Mouse (Mus musculus) liver, embryonic 16.5 days (tissue): ENCODE data around the gene Tmco5. TPM values are rescaled to one million over a fixed set of nuclear protein-coding genes. Genes with fewer than 3 reads are reported as not detected.

Source experiments
- ATAC-seq: fragments of 200-750 bp; cut with Nextera tagmentation; 2 replicates; pipeline ENCODE4 v1.8.0; 2017; ENCODE audit warnings: low read depth, mild to moderate bottlenecking, moderate number of reproducible peaks, moderate library complexity
- H3K27ac ChIP-seq: fragments of 300-500 bp; sonication (generic); 2 replicates; pipeline ENCODE4 v1.5.1; 2014; ENCODE audit warnings: mild to moderate bottlenecking, low read length
- H3K27me3 ChIP-seq: fragments of 300-500 bp; sonication (generic); 2 replicates; pipeline ENCODE4 v1.6.1; 2014; ENCODE audit warnings: low read depth, low read length, mixed read lengths; ENCODE audit not compliant: control insufficient read depth, insufficient read depth
- H3K36me3 ChIP-seq: fragments of 300-500 bp; sonication (generic); 2 replicates; pipeline ENCODE4 v1.6.1; 2014; ENCODE audit warnings: mild to moderate bottlenecking; ENCODE audit not compliant: control insufficient read depth, insufficient read depth
- H3K4me1 ChIP-seq: fragments of 300-500 bp; sonication (generic); 2 replicates; pipeline ENCODE4 v1.6.1; 2014; ENCODE audit warnings: low read depth, low read length, mixed read lengths; ENCODE audit not compliant: control insufficient read depth
- H3K4me2 ChIP-seq: fragments of 300-500 bp; sonication (generic); 2 replicates; pipeline ENCODE4 v1.6.1; 2014; ENCODE audit warnings: low read depth, low read length, mixed read lengths
- H3K4me3 ChIP-seq: fragments of 300-500 bp; sonication (generic); 2 replicates; pipeline ENCODE4 v1.5.1; 2014; ENCODE audit warnings: low read depth, mild to moderate bottlenecking, low read length
- H3K9ac ChIP-seq: fragments of 300-500 bp; sonication (generic); 2 replicates; pipeline ENCODE4 v1.6.1; 2014; ENCODE audit warnings: low read depth, low read length
- H3K9me3 ChIP-seq: fragments of 300-500 bp; sonication (generic); replicated peaks from 2 replicates; pipeline ENCODE4 v1.6.1; 2016; ENCODE audit warnings: low read length; ENCODE audit not compliant: control insufficient read depth
- WGBS: fragments of 180-500 bp; shearing (Covaris S2); extraction: QIAGEN DNeasy Blood & Tissue Kit; methylation state at CpG from one replicate; pipeline ENCODE4 v1.1.7; 2014; ENCODE audit not compliant: insufficient replicate concordance; 5-methylcytosine and 5-hydroxymethylcytosine counted together
- polyA plus RNA-seq: library from polyadenylated mRNA; unstranded; fragments of >200 nt; fragmentation: Nextera tagmentation; extraction: Ambion mirVana; gene quantifications from 2 replicates; pipeline ENCODE4 v1.2.1, GENCODE M21; 2015

The Tmco5 gene
- polyA plus RNA-seq, 1 experiment from 2014 or later: not detected

GRCm38 (mm10) chr2:116936371-116936770 lies 57.9 kb downstream of the Tmco5 start:
- no peak overlapping the region for H3K27ac ChIP-seq
- no peak for ATAC-seq
- WGBS: 41% methylated on average over 2 of the region's 2 CpGs
- no peak overlapping the region for H3K4me3 ChIP-seq
- H3K36me3 ChIP-seq: no peaks in the 10 kb centered on the region
- no peak overlapping the region for H3K4me2 ChIP-seq
- H3K9me3 ChIP-seq: no peaks in the 10 kb centered on the region
- no peaks in the 10 kb centered on the region for H3K4me1 ChIP-seq
- H3K9ac ChIP-seq: no peak overlapping the region
- no peaks in the 10 kb centered on the region for H3K27me3 ChIP-seq

DNA sequence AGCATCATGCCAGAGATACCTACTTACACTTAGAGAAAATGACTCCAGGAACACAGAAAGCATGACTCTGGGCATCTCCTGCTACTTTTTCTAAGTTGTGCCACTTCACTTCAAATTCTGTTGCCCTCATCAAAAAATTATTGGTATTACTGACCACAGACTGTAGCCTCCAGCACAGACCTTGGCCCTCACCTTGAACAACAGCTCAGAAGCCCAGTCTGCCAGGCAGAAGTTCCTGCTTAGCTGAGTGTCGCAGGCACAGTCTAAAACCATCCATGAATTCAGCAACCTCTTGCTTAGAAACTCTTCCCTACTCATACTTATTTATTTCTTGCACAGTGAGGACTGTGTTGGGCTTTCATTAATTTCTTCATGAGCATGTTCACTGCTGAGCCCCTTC lies 58.7 kb downstream of the Tmco5 start:
- no peaks in the 10 kb centered on the region for H3K27me3 ChIP-seq
- H3K36me3 ChIP-seq: no peaks in the 10 kb centered on the region
- H3K4me2 ChIP-seq: no peak overlapping the region
- H3K4me3 ChIP-seq: no peak overlapping the region
- no peak overlapping the region for H3K27ac ChIP-seq
- 49% methylated on average over 1 of the region's 1 CpGs for WGBS
- no peak for ATAC-seq
- no peaks in the 10 kb centered on the region for H3K4me1 ChIP-seq
- H3K9me3 ChIP-seq: no peaks in the 10 kb centered on the region
- H3K9ac ChIP-seq: no peak overlapping the region

DNA sequence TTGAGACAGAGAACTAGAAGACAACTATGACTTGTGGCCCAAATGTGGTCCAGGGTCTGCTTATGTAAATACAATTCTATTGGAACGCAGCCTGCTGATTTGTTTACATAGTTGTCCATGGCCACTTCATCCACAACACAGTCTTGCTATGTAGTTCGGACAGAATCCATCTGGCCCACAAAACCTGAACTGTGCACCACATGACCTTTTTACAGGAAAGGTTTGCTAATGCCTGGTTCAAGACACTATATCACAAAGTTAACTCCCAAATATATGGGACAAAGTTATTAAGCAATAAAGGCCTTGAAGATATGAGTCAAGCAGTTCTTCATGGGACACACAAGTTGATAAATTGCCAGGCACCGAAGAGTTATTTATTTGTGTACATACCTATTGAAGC lies 63.3 kb downstream of the Tmco5 start:
- Histone ChIP-seq H3K9me3 (no peaks in the 10 kb centered on the region), H3K4me3 (no peak overlapping the region), H3K36me3 (no peaks in the 10 kb centered on the region), H3K4me2 (no peak overlapping the region), H3K4me1 (no peaks in the 10 kb centered on the region), H3K27me3 (no peaks in the 10 kb centered on the region), H3K9ac (no peak overlapping the region), H3K27ac (no peak overlapping the region)
- no peak for ATAC-seq
- 61% methylated on average over 3 of the region's 3 CpGs for WGBS

Other genes with a start within 250 kb of the Tmco5 start
- 1.1 and 1.4 TPM in 2 replicates for gene Spred1, start 242.7 kb downstream of the Tmco5 start, polyA plus RNA-seq